Mouse (Mus musculus) CH12.LX (cell line): ENCODE data around the gene Bckdk. TPM values are rescaled to one million over a fixed set of nuclear protein-coding genes. Genes with fewer than 3 reads are reported as not detected.

Source experiments
- DNase-seq: peaks from one replicate; pipeline ENCODE4 v3.0.0-alpha.2; 2013; ENCODE audit errors: extremely low read depth
- H3K27ac ChIP-seq: 2 replicates; pipeline ENCODE4 v1.5.1; 2012; ENCODE audit warnings: low read depth, mild to moderate bottlenecking, control low read depth, moderate library complexity; ENCODE audit not compliant: insufficient read depth
- H3K27me3 ChIP-seq: replicated peaks from 2 replicates; pipeline ENCODE3; 2012; ENCODE audit warnings: inconsistent platforms
- H3K36me3 ChIP-seq, 2 experiments: replicated peaks in 1 of 2; 2 replicates each; pipeline versions ENCODE3 to v1.6.1; 2012; ENCODE audit warnings: inconsistent platforms in 1 of 2, low read length in 1 of 2, mild to moderate bottlenecking in 1 of 2, mixed read lengths in 1 of 2, moderate library complexity in 1 of 2; ENCODE audit not compliant: control insufficient read depth in 1 of 2, insufficient read depth in 1 of 2
- H3K4me1 ChIP-seq, 2 experiments: 2 replicates each; pipeline ENCODE4 v1.6.1; 2012; ENCODE audit warnings: inconsistent platforms in 1 of 2, moderate library complexity in 1 of 2; ENCODE audit not compliant: insufficient read depth in 2 of 2, control insufficient read depth in 1 of 2
- H3K4me2 ChIP-seq: 2 replicates; pipeline ENCODE4 v1.6.1; 2012; ENCODE audit warnings: low read depth, mild to moderate bottlenecking, control low read depth; ENCODE audit not compliant: poor library complexity, insufficient read depth, severe bottlenecking
- H3K4me3 ChIP-seq, 3 experiments: fragments of 150-350 bp in 1 of 3; sonication (generic) in 1 of 3; replicated peaks in 1 of 3; 2 replicates each; pipeline versions ENCODE3 to v1.5.1; 2011 to 2012; ENCODE audit warnings: low read depth in 2 of 3, low read length in 2 of 3, mild to moderate bottlenecking in 2 of 3, moderate library complexity in 2 of 3, control low read depth in 1 of 3, improper control_type of control experiment in 1 of 3, inconsistent platforms in 1 of 3, mixed read lengths in 1 of 3; ENCODE audit not compliant: poor library complexity in 1 of 3
- H3K79me2 ChIP-seq: replicated peaks from 2 replicates; pipeline ENCODE4 v1.6.1; 2012; ENCODE audit warnings: mild to moderate bottlenecking, moderate library complexity; ENCODE audit not compliant: control insufficient read depth, poor library complexity, insufficient read depth, severe bottlenecking; ENCODE audit errors: extremely low read depth
- H3K9ac ChIP-seq: 2 replicates; pipeline ENCODE4 v1.6.1; 2012; ENCODE audit warnings: low read depth, mild to moderate bottlenecking, control low read depth, moderate library complexity; ENCODE audit not compliant: insufficient read depth
- H3K9me3 ChIP-seq: replicated peaks from 2 replicates; pipeline ENCODE3; 2012; ENCODE audit warnings: low read length, inconsistent platforms, mixed read lengths
- BHLHE40 ChIP-seq: IDR thresholded peaks from 2 replicates; pipeline ENCODE4 v1.6.1; 2011; ENCODE audit warnings: mild to moderate bottlenecking, low read depth, low read length, improper control_type of control experiment
- CHD2 ChIP-seq: IDR thresholded peaks from 2 replicates; pipeline ENCODE4 v1.6.1; 2011; ENCODE audit warnings: low read length, improper control_type of control experiment
- CTCF ChIP-seq, 2 experiments: IDR thresholded peaks in 1 of 2; conservative IDR thresholded peaks in 1 of 2; 2 replicates each; pipeline ENCODE4 v1.5.1; 2011 to 2012; ENCODE audit warnings: low read depth in 2 of 2, low read length in 2 of 2, improper control_type of control experiment in 1 of 2, inconsistent platforms in 1 of 2, mild to moderate bottlenecking in 1 of 2, moderate library complexity in 1 of 2
- EP300 ChIP-seq: IDR thresholded peaks from 2 replicates; pipeline ENCODE4 v1.6.1; 2011; ENCODE audit warnings: low read length, improper control_type of control experiment
- ETS1 ChIP-seq: conservative IDR thresholded peaks from 2 replicates; pipeline ENCODE4 v1.6.1; 2012; ENCODE audit warnings: low read depth, mild to moderate bottlenecking, inconsistent platforms, low read length, improper control_type of control experiment, moderate library complexity
- GABPA ChIP-seq: IDR thresholded peaks from 2 replicates; pipeline ENCODE4 v1.6.1; 2012; ENCODE audit warnings: low read depth, low read length, improper control_type of control experiment, inconsistent platforms; ENCODE audit not compliant: insufficient replicate concordance
- HCFC1 ChIP-seq: IDR thresholded peaks from 2 replicates; pipeline ENCODE4 v1.6.1; 2012; ENCODE audit warnings: low read depth, mild to moderate bottlenecking, inconsistent platforms, low read length, improper control_type of control experiment
- IRF4 ChIP-seq: IDR thresholded peaks from 2 replicates; pipeline ENCODE4 v1.6.1; 2014; ENCODE audit warnings: low read depth, mild to moderate bottlenecking, inconsistent platforms, low read length, improper control_type of control experiment
- JUN ChIP-seq: IDR thresholded peaks from 2 replicates; pipeline ENCODE4 v1.6.1; 2011; ENCODE audit warnings: low read depth, mild to moderate bottlenecking, low read length, improper control_type of control experiment, moderate library complexity; ENCODE audit not compliant: insufficient read depth
- JUND ChIP-seq: conservative IDR thresholded peaks from 2 replicates; pipeline ENCODE4 v1.6.1; 2011; ENCODE audit warnings: low read depth, low read length, improper control_type of control experiment
- KAT2A ChIP-seq: IDR thresholded peaks from 2 replicates; pipeline ENCODE4 v1.6.1; 2012; ENCODE audit warnings: low read length, improper control_type of control experiment, inconsistent platforms; ENCODE audit not compliant: insufficient replicate concordance
- MAX ChIP-seq: IDR thresholded peaks from 2 replicates; pipeline ENCODE4 v1.6.1; 2011; ENCODE audit warnings: low read length, improper control_type of control experiment
- MAZ ChIP-seq: IDR thresholded peaks from 2 replicates; pipeline ENCODE4 v1.6.1; 2012; ENCODE audit warnings: low read depth, mild to moderate bottlenecking, inconsistent platforms, low read length, improper control_type of control experiment, moderate library complexity
- MEF2A ChIP-seq: IDR thresholded peaks from 2 replicates; pipeline ENCODE4 v1.6.1; 2014; ENCODE audit warnings: low read depth, mild to moderate bottlenecking, inconsistent platforms, low read length, improper control_type of control experiment, borderline replicate concordance
- MXI1 ChIP-seq: IDR thresholded peaks from 2 replicates; pipeline ENCODE4 v1.6.1; 2011; ENCODE audit warnings: mild to moderate bottlenecking, low read depth, low read length, improper control_type of control experiment
- POLR2A ChIP-seq: IDR thresholded peaks from 2 replicates; pipeline ENCODE4 v1.6.1; 2011; ENCODE audit warnings: low read depth, mild to moderate bottlenecking, improper control_type of control experiment, low read length
- RAD21 ChIP-seq: IDR thresholded peaks from 2 replicates; pipeline ENCODE4 v1.6.1; 2011; ENCODE audit warnings: low read depth, mild to moderate bottlenecking, low read length, improper control_type of control experiment, moderate library complexity
- RCOR1 ChIP-seq: conservative IDR thresholded peaks from 2 replicates; pipeline ENCODE4 v1.6.1; 2012; ENCODE audit warnings: low read depth, mild to moderate bottlenecking, inconsistent platforms, low read length, improper control_type of control experiment
- SIN3A ChIP-seq: IDR thresholded peaks from 2 replicates; pipeline ENCODE4 v1.6.1; 2012; ENCODE audit warnings: low read length, improper control_type of control experiment, inconsistent platforms
- SMC3 ChIP-seq: IDR thresholded peaks from 2 replicates; pipeline ENCODE4 v1.6.1; 2011; ENCODE audit warnings: low read depth, low read length, improper control_type of control experiment
- TBP ChIP-seq: conservative IDR thresholded peaks from 2 replicates; pipeline ENCODE4 v1.6.1; 2011; ENCODE audit warnings: low read depth, low read length, improper control_type of control experiment
- TCF12 ChIP-seq: IDR thresholded peaks from 2 replicates; pipeline ENCODE4 v1.6.1; 2014; ENCODE audit warnings: low read depth, mild to moderate bottlenecking, inconsistent platforms, low read length, improper control_type of control experiment
- USF1 ChIP-seq: IDR thresholded peaks from 2 replicates; pipeline ENCODE4 v1.6.1; 2014; ENCODE audit warnings: low read depth, mild to moderate bottlenecking, inconsistent platforms, low read length, improper control_type of control experiment
- USF2 ChIP-seq: conservative IDR thresholded peaks from 2 replicates; pipeline ENCODE4 v1.6.1; 2011; ENCODE audit warnings: low read depth, low read length, improper control_type of control experiment
- ZC3H11A ChIP-seq: IDR thresholded peaks from 2 replicates; pipeline ENCODE4 v1.6.1; 2012; ENCODE audit warnings: low read depth, mild to moderate bottlenecking, inconsistent platforms, low read length, improper control_type of control experiment
- ZNF384 ChIP-seq: IDR thresholded peaks from 2 replicates; pipeline ENCODE4 v1.6.1; 2012; ENCODE audit warnings: low read depth, low read length, improper control_type of control experiment, inconsistent platforms
- dilution Hi-C: fragments of 300-500 bp; cut with MboI; formaldehyde crosslinking; loops from 2 replicates; pipeline ENCODE4 v1.14.3; 2020; ENCODE audit warnings: low sequenced_read_pairs; ENCODE audit not compliant: extremely low pct_unique_long_range_greater_than_20kb, extremely low pct_ligation_motif_present
- in situ Hi-C: fragments of 300-500 bp; cut with MboI; formaldehyde crosslinking; loops from 3 replicates; pipeline ENCODE4 v1.14.3; 2019; ENCODE audit warnings: low sequenced_read_pairs, low pct_ligation_motif_present, low pct_unique_long_range_greater_than_20kb, mixed read lengths
- polyA plus RNA-seq: library from polyadenylated mRNA; unstranded; fragments of >175 nt; gene quantifications from 2 replicates; pipeline ENCODE4 v1.2.1, GENCODE M21; 2012; ENCODE audit warnings: low read depth; ENCODE audit not compliant: insufficient read length
- total RNA-seq, 2 experiments: library from RNA; depleted of rRNA; stranded (reverse); fragments of 300-350 nt in 1 of 2; fragments of >200 nt in 1 of 2; gene quantifications; 2 replicates each; pipeline ENCODE4 v1.2.3; 2012 to 2014

Bckdk gene
- total and polyA plus RNA-seq, 3 experiments: 38.4 to 62.7 (median 61.8) TPM

DNA sequence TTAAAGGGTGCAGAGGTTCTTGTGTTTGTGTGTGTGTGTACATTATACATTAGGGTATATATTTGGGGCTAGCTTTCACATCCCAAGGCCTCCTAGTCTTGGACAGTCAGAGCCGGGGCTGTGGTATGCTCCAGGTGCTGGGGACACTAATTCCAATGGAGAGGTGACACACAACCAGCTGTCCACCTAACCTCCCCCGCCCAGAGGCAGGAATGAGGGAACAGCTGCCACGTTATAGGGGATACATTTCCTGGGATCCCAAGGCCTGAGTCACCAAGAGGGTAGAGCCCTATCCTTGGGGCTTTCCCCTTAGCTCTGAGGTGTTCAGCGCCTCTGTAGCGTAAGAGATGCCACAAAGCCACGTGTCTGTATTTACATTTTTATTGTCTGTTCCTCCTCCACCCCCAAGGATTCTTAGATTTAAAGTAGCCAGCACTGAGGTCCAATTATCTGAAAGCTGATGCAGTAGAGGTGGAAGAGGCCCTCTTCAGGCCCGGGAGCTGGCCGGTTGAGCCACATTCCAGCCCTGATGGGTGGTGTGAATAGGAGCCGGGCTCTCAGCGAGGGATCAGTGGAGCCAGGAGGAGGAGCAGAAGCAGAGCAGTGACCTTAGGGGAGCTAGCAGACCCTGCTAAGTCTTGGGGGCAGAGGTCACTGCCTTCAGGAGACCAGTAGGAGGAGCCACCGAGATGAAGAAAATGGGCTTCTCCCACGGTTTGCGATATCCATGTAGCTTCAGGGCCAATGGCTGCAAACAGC, 28.6 kb downstream of the Bckdk start:
- in situ Hi-C loops: loop anchor here (5.0 kb wide), 1 partner anchor 155 kb away; the partner anchor contains the start of gene Setd1a

DNA sequence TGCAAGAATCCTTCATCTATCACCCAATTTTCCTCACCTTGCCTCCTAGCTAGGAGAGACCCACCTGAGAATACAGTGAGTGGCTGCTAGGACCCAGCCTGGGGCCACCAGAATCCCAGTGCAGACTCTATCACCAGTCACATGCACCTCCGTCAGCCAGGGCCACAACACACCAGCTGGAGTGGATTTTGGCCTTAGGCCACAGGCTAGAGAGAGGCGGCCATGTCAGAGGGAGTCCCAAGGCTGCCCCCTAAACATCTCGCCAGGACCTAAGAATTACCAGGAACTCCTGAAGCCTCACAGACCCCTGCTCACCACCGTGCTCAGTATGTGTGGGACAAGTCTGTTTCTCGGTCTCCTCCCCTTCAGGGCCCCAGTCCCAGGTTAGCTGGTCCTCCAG, 30.2 kb downstream of the Bckdk start:
- no peaks in the 10 kb centered on the region for H3K79me2 ChIP-seq
- H3K4me2 ChIP-seq: no peak overlapping the region
- in situ Hi-C loops: loop anchor here (5.0 kb wide), 1 partner anchor 157 kb away; the partner anchor contains the start of gene Setd1a

More for the DNA sequence above, 28.6 kb downstream of the Bckdk start:
- Histone ChIP-seq H3K27ac (no peak overlapping the region), H3K27me3 (peaks cover 10% of the 10 kb centered on the region), H3K9ac (no peak overlapping the region), H3K4me3 (no peak overlapping the region), H3K79me2 (no peaks in the 10 kb centered on the region), H3K9me3 (no peaks in the 10 kb centered on the region), H3K4me2 (no peak overlapping the region), H3K4me1 (peaks cover 8 to 46% of the 10 kb centered on the region in 2 experiments), H3K36me3 (peaks cover 0 to 9% of the 10 kb centered on the region in 2 experiments)
- DNase-seq: no peak
- dilution Hi-C loops: no loop called here
- TF ChIP-seq MAX (peak; percentile 36; the same call in 1 of the 2 replicates), CTCF (conservative IDR thresholded peaks at IDR 0.05 in 1 of 2, IDR thresholded peaks at IDR 0.05 in 1 of 2; ENCODE audit: low read depth in 2 of 2, low read length in 2 of 2) (peak in 1 of 2 experiments; percentile 26; a peak in 2 of 4 replicates), BHLHE40 (0 out of 2 replicates have a peak, but pooled peaks have one; percentile 27), JUND (no peak)

DNA sequence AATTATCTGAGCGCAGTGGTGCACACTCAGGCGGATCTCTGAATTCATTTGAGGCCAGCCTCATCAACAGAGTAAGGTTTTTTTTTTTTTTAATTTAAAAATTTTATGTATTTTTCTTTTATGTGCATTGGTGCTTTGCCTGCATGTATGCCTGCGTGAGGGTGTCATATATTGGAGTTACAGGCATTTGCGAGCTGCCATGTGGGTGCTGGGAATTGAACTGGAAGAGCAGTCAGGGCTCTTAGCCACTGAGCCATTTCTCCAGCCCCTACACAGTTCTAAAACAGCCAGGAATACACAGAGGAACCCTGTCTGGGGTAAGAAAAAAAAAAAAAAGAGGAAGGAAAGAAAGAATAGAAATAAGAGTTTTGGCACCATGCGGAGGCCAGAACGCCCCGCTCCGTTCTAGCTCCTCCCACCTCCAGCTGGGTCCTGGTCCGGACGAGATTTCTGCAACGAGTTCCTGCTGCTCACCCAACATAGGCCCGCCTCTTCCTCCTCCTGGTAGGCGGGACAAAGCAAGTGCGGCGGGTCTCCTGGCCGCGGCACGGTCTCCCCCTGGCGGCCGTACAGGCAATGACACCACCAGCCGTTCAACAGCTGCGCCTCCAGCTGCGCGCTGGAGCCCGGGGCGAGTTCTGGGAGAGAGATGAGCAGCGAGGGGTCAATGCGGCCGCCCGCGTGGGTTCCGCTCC, 31.3 kb downstream of the Bckdk start:
- peaks cover 10% of the 10 kb centered on the region for H3K27me3 ChIP-seq
- peak; percentile 97 for DNase-seq
- H3K79me2 ChIP-seq: no peaks in the 10 kb centered on the region
- H3K27ac ChIP-seq: no peak overlapping the region
- dilution Hi-C loops: no loop called here
- H3K4me2 ChIP-seq: peak overlapping the region; percentile 82
- peaks cover 8 to 40% of the 10 kb centered on the region in 2 experiments for H3K4me1 ChIP-seq
- H3K36me3 ChIP-seq: no peaks in the 10 kb centered on the region
- in situ Hi-C loops: no loop called here
- peak overlapping the region; percentile 58 to 74 (median 59) for H3K4me3 ChIP-seq
- H3K9me3 ChIP-seq: no peaks in the 10 kb centered on the region
- H3K9ac ChIP-seq: peak overlapping the region; percentile 69
- TF ChIP-seq EP300 (no peak), CTCF (conservative IDR thresholded peaks at IDR 0.05 in 1 of 2, IDR thresholded peaks at IDR 0.05 in 1 of 2; ENCODE audit: low read depth in 2 of 2, low read length in 2 of 2) (peak; percentile 34 to 96; a peak in 2 of 4 replicates), RAD21 (peak; percentile 89), ZC3H11A (peak; percentile 37; the same call in 1 of the 2 replicates), CHD2 (peak; percentile 86), MXI1 (peak; percentile 90), ZNF384 (peak; percentile 76), HCFC1 (peak; percentile 78), SMC3 (peak; percentile 86), TBP (peak; percentile 47; the same call in 1 of the 2 replicates), MEF2A (peak; percentile 31; the same call in 1 of the 2 replicates), RCOR1 (no peak; the same call in 1 of the 2 replicates), TCF12 (peak; percentile 92)

More for the DNA sequence above, 30.2 kb downstream of the Bckdk start:
- Histone ChIP-seq H3K4me1 (peaks cover 8 to 46% of the 10 kb centered on the region in 2 experiments), H3K4me3 (no peak overlapping the region), H3K27ac (no peak overlapping the region), H3K36me3 (peaks cover 0 to 2% of the 10 kb centered on the region in 2 experiments), H3K9ac (no peak overlapping the region), H3K9me3 (no peaks in the 10 kb centered on the region), H3K27me3 (peaks cover 10% of the 10 kb centered on the region)
- no peak for TF ChIP-seq POLR2A
- TF ChIP-seq ETS1: no peak
- no peak for TF ChIP-seq CHD2
- TF ChIP-seq JUN: no peak
- no peak for TF ChIP-seq MAZ
- TF ChIP-seq ZC3H11A: no peak
- TF ChIP-seq KAT2A: no peak
- no peak for TF ChIP-seq SIN3A
- TF ChIP-seq IRF4: no peak
- TF ChIP-seq GABPA: no peak
- no peak for TF ChIP-seq RAD21
- TF ChIP-seq SMC3: no peak
- TF ChIP-seq ZNF384: no peak
- no peak for TF ChIP-seq RCOR1
- no peak for TF ChIP-seq USF2
- TF ChIP-seq USF1: no peak
- DNase-seq: no peak
- dilution Hi-C loops: no loop called here
